Mouse (Mus musculus) limb, embryonic 14.5 days (tissue): ENCODE measurements around the gene Usp42. TPM values are rescaled to one million over a fixed set of nuclear protein-coding genes. Genes with fewer than 3 reads are reported as not detected.

Experiments used
- ATAC-seq: fragments of 200-750 bp; cut with Nextera tagmentation; 2 replicates; pipeline ENCODE4 v1.8.0; 2017; ENCODE audit warnings: low read depth, moderate number of reproducible peaks, moderate TSS enrichment; ENCODE audit not compliant: low FRiP score
- DNase-seq: peaks from one replicate; pipeline ENCODE4 v3.0.0-alpha.2; 2015; ENCODE audit warnings: low spot score
- H3K27ac ChIP-seq: fragments of 300-500 bp; sonication (generic); replicated peaks from 2 replicates; pipeline ENCODE4 v1.5.1; 2014; ENCODE audit warnings: low read depth, mild to moderate bottlenecking, low read length, moderate library complexity, mixed read lengths
- H3K27me3 ChIP-seq: fragments of 300-500 bp; sonication (generic); 2 replicates; pipeline ENCODE4 v1.6.1; 2014; ENCODE audit warnings: low read length, mixed read lengths; ENCODE audit not compliant: control insufficient read depth, insufficient read depth
- H3K36me3 ChIP-seq: fragments of 300-500 bp; sonication (generic); 2 replicates; pipeline ENCODE4 v1.6.1; 2014; ENCODE audit warnings: mild to moderate bottlenecking, low read length, moderate library complexity, mixed read lengths; ENCODE audit not compliant: control insufficient read depth, insufficient read depth
- H3K4me1 ChIP-seq: fragments of 300-500 bp; sonication (generic); 2 replicates; pipeline ENCODE4 v1.6.1; 2014; ENCODE audit warnings: antibody characterized with exemption, low read length, mixed read lengths; ENCODE audit not compliant: control insufficient read depth, insufficient read depth
- H3K4me2 ChIP-seq: fragments of 300-500 bp; sonication (generic); replicated peaks from 2 replicates; pipeline ENCODE4 v1.6.1; 2014; ENCODE audit warnings: low read depth, mild to moderate bottlenecking, low read length, moderate library complexity; ENCODE audit not compliant: severe bottlenecking
- H3K4me3 ChIP-seq: fragments of 300-500 bp; sonication (generic); replicated peaks from 2 replicates; pipeline ENCODE4 v1.5.1; 2014; ENCODE audit warnings: low read length
- H3K9ac ChIP-seq: fragments of 300-500 bp; sonication (generic); 2 replicates; pipeline ENCODE4 v1.6.1; 2014; ENCODE audit warnings: mild to moderate bottlenecking, low read depth, low read length, moderate library complexity; ENCODE audit not compliant: severe bottlenecking
- H3K9me3 ChIP-seq: fragments of 300-500 bp; sonication (generic); 2 replicates; pipeline ENCODE4 v1.6.1; 2016; ENCODE audit warnings: low read length; ENCODE audit not compliant: control insufficient read depth
- POLR2A ChIP-seq: fragments of 200-500 bp; IDR thresholded peaks from 2 replicates; pipeline ENCODE4 v1.8.0; 2012; ENCODE audit warnings: inconsistent platforms, mild to moderate bottlenecking, moderate library complexity, borderline replicate concordance; ENCODE audit not compliant: insufficient read depth, insufficient read length; ENCODE audit errors: extremely low read depth
- WGBS: fragments of 180-500 bp; shearing (Covaris S2); extraction: QIAGEN DNeasy Blood & Tissue Kit; methylation state at CpG from one replicate; pipeline ENCODE4 v1.1.7; 2014; 5-methylcytosine and 5-hydroxymethylcytosine counted together
- polyA plus RNA-seq, 2 experiments: library from polyadenylated mRNA; depleted of rRNA in 1 of 2; stranded (reverse) in 1 of 2; unstranded in 1 of 2; fragments of >200 nt; fragmentation: Nextera tagmentation in 1 of 2; extraction: Ambion mirVana in 1 of 2; gene quantifications; 2 replicates each; pipeline versions ENCODE4 v1.2.1 to v1.2.3; 2012 to 2014

The Usp42 gene
- polyA plus RNA-seq, 2 experiments, result 16.3 to 21.9 TPM

GRCm38 (mm10) chr5:143669839-143670238 lies 62.2 kb downstream of the Usp42 start:
- no peak for TF ChIP-seq POLR2A
- Histone ChIP-seq H3K27me3 (no peaks in the 10 kb centered on the region), H3K9ac (no peak overlapping the region), H3K36me3 (no peaks in the 10 kb centered on the region), H3K4me1 (peaks cover 29% of the 10 kb centered on the region), H3K27ac (no peak overlapping the region), H3K9me3 (no peaks in the 10 kb centered on the region), H3K4me2 (no peak overlapping the region), H3K4me3 (no peak overlapping the region)
- DNase-seq, result no peak
- 79% methylated on average over 2 of the region's 2 CpGs for WGBS
- ATAC-seq, result no peak

- TF ChIP-seq POLR2A, result no peak
- Histone ChIP-seq H3K27ac (peak overlapping the region; percentile 22; the same call in 1 of the 2 replicates), H3K4me3 (no peak overlapping the region), H3K27me3 (no peaks in the 10 kb centered on the region), H3K36me3 (no peaks in the 10 kb centered on the region), H3K4me2 (no peak overlapping the region), H3K9me3 (no peaks in the 10 kb centered on the region), H3K9ac (no peak overlapping the region), H3K4me1 (peaks cover 28% of the 10 kb centered on the region)
- WGBS, result 58% methylated on average over 2 of the region's 2 CpGs
- ATAC-seq, result no peak
- no peak for DNase-seq
Observed at GRCm38 (mm10) chr5:143669393-143669792, 62.7 kb downstream of the Usp42 start.

- H3K27me3 ChIP-seq, result no peaks in the 10 kb centered on the region
- no peak for DNase-seq
- no peak for TF ChIP-seq POLR2A
- peak; percentile 47; the same call in 1 of the 2 replicates for ATAC-seq
- H3K4me1 ChIP-seq, result peaks cover 24% of the 10 kb centered on the region
- no peak overlapping the region for H3K27ac ChIP-seq
- no peak overlapping the region for H3K4me2 ChIP-seq
- 58% methylated on average over 2 of the region's 2 CpGs for WGBS
- H3K9me3 ChIP-seq, result no peaks in the 10 kb centered on the region
- no peak overlapping the region for H3K9ac ChIP-seq
- H3K36me3 ChIP-seq, result no peaks in the 10 kb centered on the region
- H3K4me3 ChIP-seq, result no peak overlapping the region
Observed at GRCm38 (mm10) chr5:143668884-143669283, 63.2 kb downstream of the Usp42 start.

- Histone ChIP-seq H3K9ac (no peak overlapping the region), H3K4me3 (no peak overlapping the region), H3K4me1 (peaks cover 20% of the 10 kb centered on the region), H3K27me3 (no peaks in the 10 kb centered on the region), H3K9me3 (no peaks in the 10 kb centered on the region), H3K36me3 (no peaks in the 10 kb centered on the region), H3K27ac (no peak overlapping the region), H3K4me2 (no peak overlapping the region)
- 84% methylated on average over 1 of the region's 1 CpGs for WGBS
- ATAC-seq, result no peak
- DNase-seq, result no peak
- TF ChIP-seq POLR2A, result no peak
Observed at GRCm38 (mm10) chr5:143666015-143666414, 66.1 kb downstream of the Usp42 start.

GRCm38 (mm10) chr5:143665561-143665960 lies 66.5 kb downstream of the Usp42 start:
- Histone ChIP-seq H3K4me3 (no peak overlapping the region), H3K9ac (no peak overlapping the region), H3K4me1 (peaks cover 23% of the 10 kb centered on the region), H3K9me3 (no peaks in the 10 kb centered on the region), H3K36me3 (no peaks in the 10 kb centered on the region), H3K27ac (no peak overlapping the region), H3K27me3 (no peaks in the 10 kb centered on the region), H3K4me2 (no peak overlapping the region)
- 61% methylated on average over 2 of the region's 2 CpGs for WGBS
- ATAC-seq, result no peak
- DNase-seq, result no peak
- TF ChIP-seq POLR2A, result no peak

- TF ChIP-seq POLR2A, result no peak
- H3K4me2 ChIP-seq, result no peak overlapping the region
- H3K36me3 ChIP-seq, result no peaks in the 10 kb centered on the region
- peaks cover 24% of the 10 kb centered on the region for H3K4me1 ChIP-seq
- WGBS, result 65% methylated on average over 7 of the region's 7 CpGs
- DNase-seq (peak; percentile 52), ATAC-seq (peak; percentile 41; the same call in 1 of the 2 replicates)
- no peak overlapping the region for H3K9ac ChIP-seq
- no peaks in the 10 kb centered on the region for H3K27me3 ChIP-seq
- no peak overlapping the region for H3K4me3 ChIP-seq
- peak overlapping the region; percentile 21; the same call in 1 of the 2 replicates for H3K27ac ChIP-seq
- H3K9me3 ChIP-seq, result no peaks in the 10 kb centered on the region
Observed at GRCm38 (mm10) chr5:143663074-143663687, 68.9 kb downstream of the Usp42 start.

Other genes starting within 250 kb of the Usp42 start
- 461 and 513 TPM in 2 replicates for gene Rac1, start 204.2 kb downstream of the Usp42 start, polyA plus RNA-seq (2012; rRNA removed)
- 535 and 556 TPM in 2 replicates for gene Rac1, start 204.2 kb downstream of the Usp42 start, polyA plus RNA-seq (2014; fragmentation: Nextera tagmentation; extraction: Ambion mirVana)
- 50.6 and 52.9 TPM in 2 replicates for gene Cyth3, start 109.8 kb downstream of the Usp42 start, polyA plus RNA-seq (2012; rRNA removed)
- gene Cyth3, start 109.8 kb downstream of the Usp42 start, polyA plus RNA-seq (2014; fragmentation: Nextera tagmentation; extraction: Ambion mirVana), result 60.5 and 67.7 TPM in 2 replicates
- gene Eif2ak1, start 85.5 kb upstream of the Usp42 start, polyA plus RNA-seq (2012; rRNA removed), result 24.7 and 25.8 TPM in 2 replicates
- gene Eif2ak1, start 85.5 kb upstream of the Usp42 start, polyA plus RNA-seq (2014; fragmentation: Nextera tagmentation; extraction: Ambion mirVana), result 40.6 and 44.8 TPM in 2 replicates
- gene Ankrd61, start 165.4 kb upstream of the Usp42 start, polyA plus RNA-seq (2012; rRNA removed), result 0.36 and 0.54 TPM in 2 replicates
- 0.21 and 0.33 TPM in 2 replicates for gene Ankrd61, start 165.4 kb upstream of the Usp42 start, polyA plus RNA-seq (2014; fragmentation: Nextera tagmentation; extraction: Ambion mirVana)
- 93.0 and 94.1 TPM in 2 replicates for gene Aimp2, start 177.6 kb upstream of the Usp42 start, polyA plus RNA-seq (2012; rRNA removed)
- gene Aimp2, start 177.6 kb upstream of the Usp42 start, polyA plus RNA-seq (2014; fragmentation: Nextera tagmentation; extraction: Ambion mirVana), result 108 and 109 TPM in 2 replicates
- 15.3 and 17.5 TPM in 2 replicates for gene Pms2, start 177.7 kb upstream of the Usp42 start, polyA plus RNA-seq (2012; rRNA removed)
- gene Pms2, start 177.7 kb upstream of the Usp42 start, polyA plus RNA-seq (2014; fragmentation: Nextera tagmentation; extraction: Ambion mirVana), result 25.9 and 27.0 TPM in 2 replicates
- 1.6 TPM in 2 replicates for gene Gm42421, start 195.9 kb upstream of the Usp42 start, polyA plus RNA-seq (2012; rRNA removed)
- gene Gm42421, start 195.9 kb upstream of the Usp42 start, polyA plus RNA-seq (2014; fragmentation: Nextera tagmentation; extraction: Ambion mirVana), result 0.76 and 1.6 TPM in 2 replicates
- 2.6 and 4.4 TPM in 2 replicates for gene Rsph10b, start 200.8 kb upstream of the Usp42 start, polyA plus RNA-seq (2012; rRNA removed)
- gene Rsph10b, start 200.8 kb upstream of the Usp42 start, polyA plus RNA-seq (2014; fragmentation: Nextera tagmentation; extraction: Ambion mirVana), result 2.8 and 3.2 TPM in 2 replicates